Mouse (Mus musculus): ENCODE data around the gene Nudt16l1.

Nudt16l1 gene

GRCm38 (mm10) chr16:4913783-4914735 lies 24.5 kb upstream of the Nudt16l1 start:
- DNase-seq (ENCODE audit: low spot score), result peak; percentile 76

GRCm38 (mm10) chr16:4915931-4916330 lies 22.6 kb upstream of the Nudt16l1 start:
- DNase-seq (ENCODE audit: low spot score), result no peak

- no peak for DNase-seq (ENCODE audit: low spot score)
These were observed 22.0 kb upstream of the Nudt16l1 start for GRCm38 (mm10) chr16:4916608-4917007.

- DNase-seq (ENCODE audit: low spot score), result no peak
These were observed 18.0 kb upstream of the Nudt16l1 start for GRCm38 (mm10) chr16:4920556-4920955.

GRCm38 (mm10) chr16:4922481-4922880 lies 16.1 kb upstream of the Nudt16l1 start:
- DNase-seq (ENCODE audit: low spot score), result no peak

- no peak for DNase-seq (ENCODE audit: low spot score)
These were observed 14.6 kb upstream of the Nudt16l1 start for GRCm38 (mm10) chr16:4923996-4924395.

GRCm38 (mm10) chr16:4927967-4928366 lies 10.6 kb upstream of the Nudt16l1 start:
- no peak for DNase-seq (ENCODE audit: low spot score)

- DNase-seq (ENCODE audit: low spot score), result no peak
These were observed 10.1 kb upstream of the Nudt16l1 start for GRCm38 (mm10) chr16:4928474-4928873.

GRCm38 (mm10) chr16:4932429-4932828 lies 6.1 kb upstream of the Nudt16l1 start:
- no peak for DNase-seq (ENCODE audit: low spot score)

GRCm38 (mm10) chr16:4935430-4935829 lies 3.1 kb upstream of the Nudt16l1 start:
- DNase-seq (ENCODE audit: low spot score), result no peak

GRCm38 (mm10) chr16:4935931-4936703 lies 2.4 kb upstream of the Nudt16l1 start:
- no peak for DNase-seq (ENCODE audit: low spot score)

- no peak for DNase-seq (ENCODE audit: low spot score)
These were observed 990 bp upstream of the Nudt16l1 start for GRCm38 (mm10) chr16:4937351-4938190.

- DNase-seq (ENCODE audit: low spot score), result peak; percentile 98
These were observed 428 bp downstream of the Nudt16l1 start for GRCm38 (mm10) chr16:4938989-4939388.

GRCm38 (mm10) chr16:4939412-4939811 lies 851 bp downstream of the Nudt16l1 start:
- peak; percentile 21 for DNase-seq (ENCODE audit: low spot score)

GRCm38 (mm10) chr16:4940311-4940850 lies 1.8 kb downstream of the Nudt16l1 start:
- DNase-seq (ENCODE audit: low spot score), result no peak

- no peak for DNase-seq (ENCODE audit: low spot score)
These were observed 2.5 kb downstream of the Nudt16l1 start for GRCm38 (mm10) chr16:4941016-4941415.

- no peak for DNase-seq (ENCODE audit: low spot score)
These were observed 4.3 kb downstream of the Nudt16l1 start for GRCm38 (mm10) chr16:4942868-4943267.

- DNase-seq (ENCODE audit: low spot score), result no peak
These were observed 4.9 kb downstream of the Nudt16l1 start for GRCm38 (mm10) chr16:4943431-4943830.

- no peak for DNase-seq (ENCODE audit: low spot score)
These were observed 6.9 kb downstream of the Nudt16l1 start for GRCm38 (mm10) chr16:4945415-4945814.

- no peak for DNase-seq (ENCODE audit: low spot score)
These were observed 7.6 kb downstream of the Nudt16l1 start for GRCm38 (mm10) chr16:4946155-4946554.

- DNase-seq (ENCODE audit: low spot score), result no peak
These were observed 8.8 kb downstream of the Nudt16l1 start for GRCm38 (mm10) chr16:4947378-4947777.

GRCm38 (mm10) chr16:4956609-4957008 lies 18.0 kb downstream of the Nudt16l1 start:
- DNase-seq (ENCODE audit: low spot score), result no peak

All from embryo, embryonic 10 days (tissue).